In the genomic region with DNA sequence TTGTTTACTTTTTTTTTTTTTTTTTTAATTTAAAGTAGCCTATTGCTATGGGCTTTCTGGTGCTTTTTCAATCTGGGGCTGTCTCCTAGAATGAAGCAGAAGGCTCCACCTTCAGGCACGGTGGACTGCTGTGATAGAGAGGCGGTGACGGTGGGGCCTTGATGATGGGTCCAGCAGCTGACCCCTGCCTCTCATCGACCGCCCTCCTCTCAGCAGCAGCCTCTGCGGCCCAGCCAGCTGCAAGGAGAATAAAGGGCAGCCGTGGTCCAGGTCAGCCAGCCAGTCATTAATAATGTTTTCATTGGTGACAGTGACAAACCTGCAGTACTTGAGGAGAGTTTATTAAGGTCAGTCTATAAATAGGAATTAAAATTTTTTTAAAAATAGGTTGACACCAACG, we compare ENCODE assay signal across 12 mouse cellular contexts.
"Had no signal": no experiment of that assay in that cellular context is flagged by ENCODE, and none has a peak within 500 bp of the region (broad histone marks: within the 10 kb centered on the region; RNA-seq: fewer than 3 reads in every experiment).

No protein-coding gene starts in this region.

- H3K27me3 ChIP-seq: limb, embryonic 13.5 days had no signal

- H3K9ac ChIP-seq: limb, embryonic 13.5 days; liver, embryonic 14.5 days had no signal

- H3K36me3 ChIP-seq: limb, embryonic 13.5 days had no signal

- ATAC-seq: intestine, postnatal 0 days; midbrain, embryonic 16.5 days had no signal

- H3K4me2 ChIP-seq: limb, embryonic 13.5 days; midbrain, embryonic 11.5 days had no signal

- H3K27ac ChIP-seq: kidney, postnatal 0 days; layer of hippocampus, adult 2 months; limb, embryonic 13.5 days; liver, embryonic 14.5 days had no signal

- H3K4me3 ChIP-seq: layer of hippocampus, adult 2 months; limb, embryonic 13.5 days had no signal

- H3K9me3 ChIP-seq: limb, embryonic 13.5 days had no signal

- DNase-seq: kidney, adult 9 months; kidney, postnatal 4 days; lung, adult 18-20 months; right cerebral cortex, postnatal 14 days; thymus, postnatal 36 days had no signal

- H3K4me1 ChIP-seq: limb, embryonic 13.5 days had no signal
